Mouse (Mus musculus) embryonic facial prominence, embryonic 10.5 days (tissue): ENCODE data around the gene Kcnc2. TPM values are rescaled to one million over a fixed set of nuclear protein-coding genes. Genes with fewer than 3 reads are reported as not detected.

ENCODE experiments used
- DNase-seq: peaks from one replicate; pipeline ENCODE4 v3.0.0-alpha.2; 2017; ENCODE audit warnings: low spot score
- H3K27ac ChIP-seq: fragments of 300-500 bp; sonication (generic); replicated peaks from 2 replicates; pipeline ENCODE4 v1.5.1; 2016; ENCODE audit warnings: mild to moderate bottlenecking
- H3K27me3 ChIP-seq: fragments of 300-500 bp; sonication (generic); replicated peaks from 2 replicates; pipeline ENCODE4 v1.6.1; 2016; ENCODE audit warnings: low read depth, mild to moderate bottlenecking; ENCODE audit not compliant: poor library complexity, severe bottlenecking
- H3K36me3 ChIP-seq: fragments of 300-500 bp; sonication (generic); replicated peaks from 2 replicates; pipeline ENCODE4 v1.6.1; 2016; ENCODE audit warnings: mild to moderate bottlenecking, moderate library complexity
- H3K4me1 ChIP-seq: fragments of 300-500 bp; sonication (generic); 2 replicates; pipeline ENCODE4 v1.6.1; 2016
- H3K4me3 ChIP-seq: fragments of 300-500 bp; sonication (generic); 2 replicates; pipeline ENCODE4 v1.5.1; 2016; ENCODE audit warnings: mild to moderate bottlenecking, moderate library complexity
- H3K9me3 ChIP-seq: fragments of 300-500 bp; sonication (generic); 2 replicates; pipeline ENCODE4 v1.6.1; 2016; ENCODE audit warnings: mild to moderate bottlenecking
- WGBS: fragments of 180-500 bp; shearing (Covaris S2); methylation state at CpG from one replicate; pipeline ENCODE4 v1.1.7; 2016; 5-methylcytosine and 5-hydroxymethylcytosine counted together
- polyA plus RNA-seq: library from polyadenylated mRNA; unstranded; fragments of >200 nt; fragmentation: Nextera tagmentation; extraction: Ambion mirVana; gene quantifications from 2 replicates; pipeline ENCODE4 v1.2.1, GENCODE M21; 2016

The Kcnc2 gene
- polyA plus RNA-seq, 1 experiment from 2014 or later, result 0.66 TPM

- no peak overlapping the region for H3K27ac ChIP-seq
- H3K9me3 ChIP-seq, result no peaks in the 10 kb centered on the region
- H3K4me1 ChIP-seq, result no peaks in the 10 kb centered on the region
- H3K4me3 ChIP-seq, result no peak overlapping the region
- WGBS, result 68% methylated on average over 11 of the region's 11 CpGs
- H3K27me3 ChIP-seq, result no peaks in the 10 kb centered on the region
- no peak for DNase-seq
- H3K36me3 ChIP-seq, result no peaks in the 10 kb centered on the region
These were observed 44.2 kb downstream of the Kcnc2 start for GRCm38 (mm10) chr10:112315136-112315535.

- H3K9me3 ChIP-seq, result no peaks in the 10 kb centered on the region
- H3K36me3 ChIP-seq, result no peaks in the 10 kb centered on the region
- 84% methylated on average over 1 of the region's 1 CpGs for WGBS
- no peaks in the 10 kb centered on the region for H3K27me3 ChIP-seq
- H3K4me1 ChIP-seq, result no peaks in the 10 kb centered on the region
- no peak overlapping the region for H3K27ac ChIP-seq
- H3K4me3 ChIP-seq, result no peak overlapping the region
- no peak for DNase-seq
These were observed 46.9 kb downstream of the Kcnc2 start for GRCm38 (mm10) chr10:112317783-112318182.

- Histone ChIP-seq H3K27ac (no peak overlapping the region), H3K27me3 (no peaks in the 10 kb centered on the region), H3K9me3 (no peaks in the 10 kb centered on the region), H3K36me3 (no peaks in the 10 kb centered on the region), H3K4me1 (no peaks in the 10 kb centered on the region), H3K4me3 (no peak overlapping the region)
- no peak for DNase-seq
- WGBS, result 78% methylated on average over 3 of the region's 3 CpGs
These were observed 86.9 kb downstream of the Kcnc2 start for GRCm38 (mm10) chr10:112357669-112358362.

- Histone ChIP-seq H3K27ac (no peak overlapping the region), H3K4me3 (no peak overlapping the region), H3K27me3 (no peaks in the 10 kb centered on the region), H3K4me1 (no peaks in the 10 kb centered on the region), H3K9me3 (no peaks in the 10 kb centered on the region), H3K36me3 (no peaks in the 10 kb centered on the region)
- 85% methylated on average over 8 of the region's 8 CpGs for WGBS
- DNase-seq, result no peak
These were observed 87.4 kb downstream of the Kcnc2 start for GRCm38 (mm10) chr10:112358363-112358704.

GRCm38 (mm10) chr10:112360704-112361103 is 89.8 kb downstream of the Kcnc2 start:
- Histone ChIP-seq H3K36me3 (no peaks in the 10 kb centered on the region), H3K27ac (no peak overlapping the region), H3K4me1 (no peaks in the 10 kb centered on the region), H3K27me3 (no peaks in the 10 kb centered on the region), H3K4me3 (no peak overlapping the region), H3K9me3 (no peaks in the 10 kb centered on the region)
- 77% methylated on average over 5 of the region's 5 CpGs for WGBS
- no peak for DNase-seq

- Histone ChIP-seq H3K36me3 (no peaks in the 10 kb centered on the region), H3K27me3 (no peaks in the 10 kb centered on the region), H3K4me1 (no peaks in the 10 kb centered on the region), H3K4me3 (no peak overlapping the region), H3K9me3 (no peaks in the 10 kb centered on the region), H3K27ac (no peak overlapping the region)
- 68% methylated on average over 3 of the region's 3 CpGs for WGBS
- DNase-seq, result no peak
These were observed 97.4 kb downstream of the Kcnc2 start for GRCm38 (mm10) chr10:112368369-112368768.

- Histone ChIP-seq H3K4me1 (no peaks in the 10 kb centered on the region), H3K36me3 (no peaks in the 10 kb centered on the region), H3K4me3 (no peak overlapping the region), H3K27me3 (no peaks in the 10 kb centered on the region), H3K27ac (no peak overlapping the region), H3K9me3 (no peaks in the 10 kb centered on the region)
- no peak for DNase-seq
- whole genome bisulfite sequencing, result 90% methylated on average over 5 of the region's 5 CpGs
These were observed 106.2 kb downstream of the Kcnc2 start for GRCm38 (mm10) chr10:112377163-112377562.

GRCm38 (mm10) chr10:112378465-112378864 is 107.5 kb downstream of the Kcnc2 start:
- H3K4me3 ChIP-seq, result no peak overlapping the region
- H3K9me3 ChIP-seq, result no peaks in the 10 kb centered on the region
- no peaks in the 10 kb centered on the region for H3K27me3 ChIP-seq
- H3K27ac ChIP-seq, result no peak overlapping the region
- no peak for DNase-seq
- H3K4me1 ChIP-seq, result no peaks in the 10 kb centered on the region
- no peaks in the 10 kb centered on the region for H3K36me3 ChIP-seq
- 85% methylated on average over 6 of the region's 6 CpGs for WGBS

- 94% methylated on average over 6 of the region's 6 CpGs for WGBS
- H3K36me3 ChIP-seq, result no peaks in the 10 kb centered on the region
- no peaks in the 10 kb centered on the region for H3K9me3 ChIP-seq
- H3K27ac ChIP-seq, result no peak overlapping the region
- no peaks in the 10 kb centered on the region for H3K27me3 ChIP-seq
- no peaks in the 10 kb centered on the region for H3K4me1 ChIP-seq
- no peak for DNase-seq
- no peak overlapping the region for H3K4me3 ChIP-seq
These were observed 109.7 kb downstream of the Kcnc2 start for GRCm38 (mm10) chr10:112380590-112380989.

- no peaks in the 10 kb centered on the region for H3K4me1 ChIP-seq
- H3K27me3 ChIP-seq, result no peaks in the 10 kb centered on the region
- H3K4me3 ChIP-seq, result no peak overlapping the region
- no peaks in the 10 kb centered on the region for H3K36me3 ChIP-seq
- no peak for DNase-seq
- no peak overlapping the region for H3K27ac ChIP-seq
- no peaks in the 10 kb centered on the region for H3K9me3 ChIP-seq
- 44% methylated on average over 8 of the region's 8 CpGs for WGBS
These were observed 123.6 kb downstream of the Kcnc2 start for GRCm38 (mm10) chr10:112394399-112394970.

- H3K36me3 ChIP-seq, result no peaks in the 10 kb centered on the region
- no peaks in the 10 kb centered on the region for H3K4me1 ChIP-seq
- no peaks in the 10 kb centered on the region for H3K9me3 ChIP-seq
- WGBS, result 55% methylated on average over 2 of the region's 2 CpGs
- no peak overlapping the region for H3K4me3 ChIP-seq
- DNase-seq, result no peak
- H3K27ac ChIP-seq, result no peak overlapping the region
- no peaks in the 10 kb centered on the region for H3K27me3 ChIP-seq
These were observed 126.3 kb downstream of the Kcnc2 start for GRCm38 (mm10) chr10:112397194-112397593.

- no peak overlapping the region for H3K4me3 ChIP-seq
- no peaks in the 10 kb centered on the region for H3K27me3 ChIP-seq
- H3K9me3 ChIP-seq, result no peaks in the 10 kb centered on the region
- H3K36me3 ChIP-seq, result no peaks in the 10 kb centered on the region
- no peaks in the 10 kb centered on the region for H3K4me1 ChIP-seq
- 76% methylated on average over 9 of the region's 9 CpGs for WGBS
- no peak overlapping the region for H3K27ac ChIP-seq
- no peak for DNase-seq
These were observed 129.9 kb downstream of the Kcnc2 start for GRCm38 (mm10) chr10:112400591-112401404.

- H3K27ac ChIP-seq, result no peak overlapping the region
- no peak overlapping the region for H3K4me3 ChIP-seq
- 77% methylated on average over 2 of the region's 2 CpGs for WGBS
- no peaks in the 10 kb centered on the region for H3K27me3 ChIP-seq
- no peaks in the 10 kb centered on the region for H3K4me1 ChIP-seq
- DNase-seq, result no peak
- H3K9me3 ChIP-seq, result no peaks in the 10 kb centered on the region
- H3K36me3 ChIP-seq, result no peaks in the 10 kb centered on the region
These were observed 138.6 kb downstream of the Kcnc2 start for GRCm38 (mm10) chr10:112409525-112409924.
